Mouse (Mus musculus): ENCODE measurements at regions not wholly inside any gene's neighbourhood (a gene's known extent, or its start where the extent isn't known, plus 50 kb on each side); places are given as distances from the start of the nearest gene placed in this dataset.

GRCm38 (mm10) chr2:114454901-114455300 lies 199.9 kb downstream of the Dph6 start:
- Histone ChIP-seq H3K4me3 (ENCODE audit: low read depth, low read length) (no peak overlapping the region), H3K9me3 (replicated peaks; ENCODE audit: control insufficient read depth, low read length) (no peaks in the 10 kb centered on the region), H3K4me2 (ENCODE audit: low read depth, low read length) (no peak overlapping the region), H3K36me3 (ENCODE audit: control insufficient read depth, insufficient read depth) (no peaks in the 10 kb centered on the region), H3K4me1 (ENCODE audit: control insufficient read depth, low read depth, low read length) (no peaks in the 10 kb centered on the region), H3K27me3 (ENCODE audit: control insufficient read depth, insufficient read depth, low read depth, low read length) (no peaks in the 10 kb centered on the region), H3K27ac (ENCODE audit: low read length) (no peak overlapping the region), H3K9ac (ENCODE audit: low read depth, low read length) (no peak overlapping the region)
- WGBS (ENCODE audit: insufficient replicate concordance): 47% methylated on average over 2 of the region's 2 CpGs
- no peak for ATAC-seq (ENCODE audit: low read depth)

DNA sequence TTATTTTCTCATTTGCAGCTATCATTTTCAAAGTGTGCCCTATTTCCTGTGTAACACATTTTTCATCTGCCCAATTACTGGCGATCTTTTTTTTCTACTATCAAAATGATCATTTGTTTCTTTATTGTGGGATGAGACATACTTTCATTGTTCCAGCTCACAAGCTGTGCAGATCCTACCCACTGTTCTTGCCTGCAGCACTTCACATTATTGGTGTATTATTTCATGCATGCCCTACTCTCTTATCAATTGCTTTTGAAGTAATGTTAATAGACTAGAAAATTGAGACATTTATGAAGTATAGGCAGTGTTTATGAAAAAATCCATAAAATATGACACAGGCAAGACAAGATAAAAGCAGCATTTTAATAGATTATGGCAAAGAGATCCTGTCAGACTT lies 204.6 kb downstream of the Dph6 start:
- Histone ChIP-seq H3K9ac (ENCODE audit: low read depth, low read length) (no peak overlapping the region), H3K9me3 (replicated peaks; ENCODE audit: control insufficient read depth, low read length) (no peaks in the 10 kb centered on the region), H3K4me2 (ENCODE audit: low read depth, low read length) (no peak overlapping the region), H3K4me3 (ENCODE audit: low read depth, low read length) (no peak overlapping the region), H3K4me1 (ENCODE audit: control insufficient read depth, low read depth, low read length) (no peaks in the 10 kb centered on the region), H3K27ac (ENCODE audit: low read length) (no peak overlapping the region), H3K36me3 (ENCODE audit: control insufficient read depth, insufficient read depth) (no peaks in the 10 kb centered on the region), H3K27me3 (ENCODE audit: control insufficient read depth, insufficient read depth, low read depth, low read length) (no peaks in the 10 kb centered on the region)
- no peak for ATAC-seq (ENCODE audit: low read depth)
- WGBS (ENCODE audit: insufficient replicate concordance): 63% methylated on average over 1 of the region's 1 CpGs

DNA sequence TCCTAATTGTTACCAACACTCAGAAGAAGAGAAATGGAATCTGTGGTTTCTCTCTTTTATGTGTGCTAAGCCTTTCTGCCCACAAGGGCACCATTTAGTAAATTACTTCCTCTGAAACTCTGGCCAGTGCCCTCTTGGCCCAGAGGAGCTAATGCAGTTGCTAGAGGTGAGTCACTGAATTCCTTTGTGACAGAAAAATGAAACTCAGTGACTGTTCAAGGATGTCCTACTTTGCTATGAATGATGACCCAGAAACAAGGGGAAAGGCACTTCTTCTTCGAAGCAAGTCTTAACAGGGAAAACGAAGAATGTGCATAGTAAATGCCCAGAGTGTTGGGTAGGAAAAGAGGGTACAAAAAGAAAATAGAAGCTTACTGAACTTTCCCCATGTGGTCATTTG lies 211.0 kb downstream of the Dph6 start:
- no peak overlapping the region for H3K4me2 ChIP-seq (ENCODE audit: low read depth, low read length)
- no peaks in the 10 kb centered on the region for H3K36me3 ChIP-seq (ENCODE audit: control insufficient read depth, insufficient read depth)
- H3K4me1 ChIP-seq (ENCODE audit: control insufficient read depth, low read depth, low read length): no peaks in the 10 kb centered on the region
- no peaks in the 10 kb centered on the region for H3K9me3 ChIP-seq (replicated peaks; ENCODE audit: control insufficient read depth, low read length)
- 52% methylated on average over 2 of the region's 2 CpGs for WGBS (ENCODE audit: insufficient replicate concordance)
- ATAC-seq (ENCODE audit: low read depth): no peak
- no peak overlapping the region for H3K27ac ChIP-seq (ENCODE audit: low read length)
- no peak overlapping the region for H3K4me3 ChIP-seq (ENCODE audit: low read depth, low read length)
- no peak overlapping the region for H3K9ac ChIP-seq (ENCODE audit: low read depth, low read length)
- H3K27me3 ChIP-seq (ENCODE audit: control insufficient read depth, insufficient read depth, low read depth, low read length): no peaks in the 10 kb centered on the region

DNA sequence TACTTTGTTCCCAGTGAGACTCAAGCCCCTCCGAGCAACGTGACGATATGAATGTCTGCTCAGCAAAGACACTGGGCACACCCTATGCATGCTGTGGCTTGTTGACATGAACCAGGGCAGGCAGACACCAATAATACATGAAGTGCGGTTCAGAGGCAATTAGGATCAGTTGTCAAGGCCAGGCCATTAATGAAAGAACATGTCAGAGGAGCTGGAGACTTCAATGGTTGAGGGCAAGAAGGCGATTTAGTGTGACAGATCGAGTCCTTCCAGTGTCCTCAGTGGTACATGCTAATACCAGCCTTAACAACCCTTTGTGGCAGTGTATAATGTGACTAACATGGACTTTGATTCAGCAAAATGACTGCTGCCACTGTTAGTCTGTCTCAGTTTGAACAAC lies 213.8 kb downstream of the Dph6 start:
- Histone ChIP-seq H3K4me2 (ENCODE audit: low read depth, low read length) (no peak overlapping the region), H3K4me1 (ENCODE audit: control insufficient read depth, low read depth, low read length) (no peaks in the 10 kb centered on the region), H3K27me3 (ENCODE audit: control insufficient read depth, insufficient read depth, low read depth, low read length) (no peaks in the 10 kb centered on the region), H3K9ac (ENCODE audit: low read depth, low read length) (no peak overlapping the region), H3K36me3 (ENCODE audit: control insufficient read depth, insufficient read depth) (no peaks in the 10 kb centered on the region), H3K27ac (ENCODE audit: low read length) (no peak overlapping the region), H3K9me3 (replicated peaks; ENCODE audit: control insufficient read depth, low read length) (no peaks in the 10 kb centered on the region), H3K4me3 (ENCODE audit: low read depth, low read length) (no peak overlapping the region)
- 70% methylated on average over 6 of the region's 6 CpGs for WGBS (ENCODE audit: insufficient replicate concordance)
- no peak for ATAC-seq (ENCODE audit: low read depth)

GRCm38 (mm10) chr2:114439668-114440067 lies 215.1 kb downstream of the Dph6 start:
- Histone ChIP-seq H3K9me3 (replicated peaks; ENCODE audit: control insufficient read depth, low read length) (no peaks in the 10 kb centered on the region), H3K36me3 (ENCODE audit: control insufficient read depth, insufficient read depth) (no peaks in the 10 kb centered on the region), H3K4me3 (ENCODE audit: low read depth, low read length) (no peak overlapping the region), H3K4me2 (ENCODE audit: low read depth, low read length) (no peak overlapping the region), H3K9ac (ENCODE audit: low read depth, low read length) (no peak overlapping the region), H3K27ac (ENCODE audit: low read length) (no peak overlapping the region), H3K27me3 (ENCODE audit: control insufficient read depth, insufficient read depth, low read depth, low read length) (no peaks in the 10 kb centered on the region), H3K4me1 (ENCODE audit: control insufficient read depth, low read depth, low read length) (no peaks in the 10 kb centered on the region)
- ATAC-seq (ENCODE audit: low read depth): no peak
- WGBS (ENCODE audit: insufficient replicate concordance): 55% methylated on average over 1 of the region's 1 CpGs

DNA sequence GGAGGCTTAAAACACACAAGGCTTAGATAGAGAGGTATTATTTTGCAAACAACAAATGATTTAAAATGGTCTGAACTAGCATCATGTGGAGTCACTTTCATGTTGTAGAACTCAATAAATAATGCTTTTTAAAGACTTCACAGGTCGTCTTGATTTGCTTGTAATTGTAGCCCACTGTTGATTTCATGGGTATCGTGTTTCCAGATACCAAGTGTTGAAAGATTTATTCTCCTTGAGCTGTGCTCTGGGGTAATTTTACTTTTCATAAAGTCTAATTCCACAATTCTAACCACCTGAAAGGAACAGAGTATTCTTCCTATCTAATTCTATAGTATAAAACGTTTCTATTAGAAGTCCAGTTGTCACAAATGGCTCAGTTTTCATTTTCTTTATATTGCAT lies 216.7 kb downstream of the Dph6 start:
- H3K4me2 ChIP-seq (ENCODE audit: low read depth, low read length): no peak overlapping the region
- WGBS (ENCODE audit: insufficient replicate concordance): 32% methylated on average over 3 of the region's 3 CpGs
- H3K27ac ChIP-seq (ENCODE audit: low read length): no peak overlapping the region
- no peak for ATAC-seq (ENCODE audit: low read depth)
- H3K27me3 ChIP-seq (ENCODE audit: control insufficient read depth, insufficient read depth, low read depth, low read length): no peaks in the 10 kb centered on the region
- no peak overlapping the region for H3K4me3 ChIP-seq (ENCODE audit: low read depth, low read length)
- H3K9ac ChIP-seq (ENCODE audit: low read depth, low read length): no peak overlapping the region
- H3K4me1 ChIP-seq (ENCODE audit: control insufficient read depth, low read depth, low read length): no peaks in the 10 kb centered on the region
- H3K36me3 ChIP-seq (ENCODE audit: control insufficient read depth, insufficient read depth): no peaks in the 10 kb centered on the region
- no peaks in the 10 kb centered on the region for H3K9me3 ChIP-seq (replicated peaks; ENCODE audit: control insufficient read depth, low read length)

GRCm38 (mm10) chr2:114427426-114428157 lies 226.3 kb upstream of the Zfp770 start:
- no peak overlapping the region for H3K27ac ChIP-seq (ENCODE audit: low read length)
- no peak for ATAC-seq (ENCODE audit: low read depth)

GRCm38 (mm10) chr2:114419346-114419745 lies 218.1 kb upstream of the Zfp770 start:
- Histone ChIP-seq H3K4me2 (ENCODE audit: low read depth, low read length) (no peak overlapping the region), H3K9me3 (replicated peaks; ENCODE audit: control insufficient read depth, low read length) (no peaks in the 10 kb centered on the region), H3K36me3 (ENCODE audit: control insufficient read depth, insufficient read depth) (no peaks in the 10 kb centered on the region), H3K4me3 (ENCODE audit: low read depth, low read length) (no peak overlapping the region), H3K27ac (ENCODE audit: low read length) (no peak overlapping the region), H3K4me1 (ENCODE audit: control insufficient read depth, low read depth, low read length) (no peaks in the 10 kb centered on the region), H3K9ac (ENCODE audit: low read depth, low read length) (no peak overlapping the region), H3K27me3 (ENCODE audit: control insufficient read depth, insufficient read depth, low read depth, low read length) (no peaks in the 10 kb centered on the region)
- WGBS (ENCODE audit: insufficient replicate concordance): 45% methylated on average over 3 of the region's 3 CpGs
- no peak for ATAC-seq (ENCODE audit: low read depth)

More at GRCm38 (mm10) chr2:114427426-114428157, 226.3 kb upstream of the Zfp770 start:
- Histone ChIP-seq H3K36me3 (ENCODE audit: control insufficient read depth, insufficient read depth) (no peaks in the 10 kb centered on the region), H3K9me3 (replicated peaks; ENCODE audit: control insufficient read depth, low read length) (no peaks in the 10 kb centered on the region), H3K9ac (ENCODE audit: low read depth, low read length) (no peak overlapping the region), H3K4me3 (ENCODE audit: low read depth, low read length) (no peak overlapping the region), H3K4me1 (ENCODE audit: control insufficient read depth, low read depth, low read length) (no peaks in the 10 kb centered on the region), H3K4me2 (ENCODE audit: low read depth, low read length) (no peak overlapping the region), H3K27me3 (ENCODE audit: control insufficient read depth, insufficient read depth, low read depth, low read length) (no peaks in the 10 kb centered on the region)
- WGBS (ENCODE audit: insufficient replicate concordance): 65% methylated on average over 10 of the region's 10 CpGs

DNA sequence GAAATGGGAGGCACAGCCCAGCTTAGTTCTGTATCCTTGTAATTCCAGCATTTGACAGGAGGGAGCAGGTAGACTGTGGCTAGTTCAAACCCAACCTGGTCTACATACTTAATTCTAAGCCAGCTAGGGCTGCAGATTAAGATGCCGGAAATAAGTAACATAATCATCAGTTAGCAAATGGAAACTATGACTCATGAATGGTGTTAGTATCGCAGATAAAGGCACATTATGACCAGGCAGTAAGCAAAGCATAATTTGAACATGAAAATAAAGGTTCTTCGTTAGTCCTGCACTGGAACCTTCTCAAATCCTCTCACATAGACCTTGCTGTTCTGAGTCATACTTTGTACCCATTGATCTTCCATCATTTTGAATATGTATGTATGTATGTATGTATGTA lies 211.7 kb upstream of the Zfp770 start:
- no peaks in the 10 kb centered on the region for H3K27me3 ChIP-seq (ENCODE audit: control insufficient read depth, insufficient read depth, low read depth, low read length)
- H3K4me2 ChIP-seq (ENCODE audit: low read depth, low read length): no peak overlapping the region
- H3K4me1 ChIP-seq (ENCODE audit: control insufficient read depth, low read depth, low read length): no peaks in the 10 kb centered on the region
- H3K9me3 ChIP-seq (replicated peaks; ENCODE audit: control insufficient read depth, low read length): no peaks in the 10 kb centered on the region
- 60% methylated on average over 3 of the region's 3 CpGs for WGBS (ENCODE audit: insufficient replicate concordance)
- no peak for ATAC-seq (ENCODE audit: low read depth)
- no peak overlapping the region for H3K27ac ChIP-seq (ENCODE audit: low read length)
- H3K9ac ChIP-seq (ENCODE audit: low read depth, low read length): no peak overlapping the region
- H3K4me3 ChIP-seq (ENCODE audit: low read depth, low read length): no peak overlapping the region
- H3K36me3 ChIP-seq (ENCODE audit: control insufficient read depth, insufficient read depth): no peaks in the 10 kb centered on the region
